In genomic region chr15:99599245-99600070, GRCm38 (mm10) we compare ENCODE assay signal across 15 mouse cellular contexts. TPM values are rescaled to one million over a fixed set of nuclear protein-coding genes. Genes with fewer than 3 reads are reported as not detected.
A peak's percentile ranks its signal among the peaks of the same experiment; 100 is the strongest.
DNase-seq lines count a peak whose midpoint lies in the region; ATAC-seq lines count a peak whose summit lies in the region.
"Had no signal": no experiment of that assay in that cellular context is flagged by ENCODE, and none has a peak within 500 bp of the region (broad histone marks: within the 10 kb centered on the region; RNA-seq: fewer than 3 reads in every experiment).

No protein-coding gene starts in this region.

- H3K27me3 ChIP-seq in forebrain, embryonic 12.5 days, result peaks cover 70% of the 10 kb centered on the region
- peaks cover 4% of the 10 kb centered on the region; the same call in 1 of the 2 replicates for H3K27me3 ChIP-seq in forebrain, embryonic 11.5 days (ENCODE audit: control insufficient read depth, insufficient read depth, low read length)
- H3K27me3 ChIP-seq in hindbrain, embryonic 14.5 days (ENCODE audit: control insufficient read depth, insufficient read depth, low read length), result peaks cover 1% of the 10 kb centered on the region; the same call in 1 of the 2 replicates

- H3K9me3 ChIP-seq in forebrain, embryonic 12.5 days, result no peaks in the 10 kb centered on the region
- H3K9me3 ChIP-seq in forebrain, embryonic 11.5 days (ENCODE audit: control insufficient read depth, low read length), result no peaks in the 10 kb centered on the region
- H3K9me3 ChIP-seq in hindbrain, embryonic 14.5 days (ENCODE audit: control insufficient read depth, low read length), result no peaks in the 10 kb centered on the region
- H3K9me3 ChIP-seq: embryonic facial prominence, embryonic 12.5 days; limb, embryonic 15.5 days had no signal

- H3K36me3 ChIP-seq in forebrain, embryonic 12.5 days (replicated peaks), result no peaks in the 10 kb centered on the region
- no peaks in the 10 kb centered on the region for H3K36me3 ChIP-seq in forebrain, embryonic 11.5 days (ENCODE audit: control insufficient read depth, insufficient read depth, low read length)
- no peaks in the 10 kb centered on the region for H3K36me3 ChIP-seq in hindbrain, embryonic 14.5 days (replicated peaks; ENCODE audit: control insufficient read depth, insufficient read depth)
- H3K36me3 ChIP-seq: embryonic facial prominence, embryonic 12.5 days; limb, embryonic 15.5 days had no signal

- ATAC-seq in forebrain, embryonic 12.5 days (ENCODE audit: low FRiP score), result 0 out of 2 replicates have a peak, but pooled peaks have one; percentile 21
- ATAC-seq in forebrain, embryonic 11.5 days (replicated peaks; ENCODE audit: low FRiP score), result no peak
- ATAC-seq in hindbrain, embryonic 14.5 days (ENCODE audit: low FRiP score), result peak; percentile 57; the same call in 1 of the 2 replicates
- ATAC-seq: lung, postnatal 0 days had no signal

- H3K4me3 ChIP-seq in forebrain, embryonic 12.5 days (replicated peaks), result no peak overlapping the region
- no peak overlapping the region for H3K4me3 ChIP-seq in forebrain, embryonic 11.5 days (ENCODE audit: low read depth, low read length)
- no peak overlapping the region for H3K4me3 ChIP-seq in hindbrain, embryonic 14.5 days (replicated peaks; ENCODE audit: low read length)
- H3K4me3 ChIP-seq: embryonic facial prominence, embryonic 12.5 days; limb, embryonic 15.5 days had no signal

- DNase-seq in forebrain, embryonic 11.5 days (ENCODE audit: low spot score), result no peak
- DNase-seq in right cerebral cortex, postnatal 10 days (ENCODE audit: low spot score in 2 of 2), result peak; percentile 70 to 71
- no peak for DNase-seq in right cerebral cortex, adult 2 months (ENCODE audit: low spot score in 2 of 2)
- no peak for DNase-seq in hindbrain, embryonic 14.5 days (ENCODE audit: low spot score)
- DNase-seq in urinary bladder, postnatal 36 days (ENCODE audit: low spot score in 2 of 2), result no peak
- no peak for DNase-seq in right cerebral cortex, postnatal 4 days
- no peak for DNase-seq in heart, adult 8-10 months (ENCODE audit: low spot score)
- DNase-seq: kidney, postnatal 25 days; thymus, postnatal 36 days had no signal

- no peak overlapping the region for H3K27ac ChIP-seq in forebrain, embryonic 12.5 days
- H3K27ac ChIP-seq in forebrain, embryonic 11.5 days (ENCODE audit: low read depth, low read length), result no peak overlapping the region
- peak overlapping the region; percentile 38; the same call in 1 of the 2 replicates for H3K27ac ChIP-seq in hindbrain, embryonic 14.5 days
- H3K27ac ChIP-seq: embryonic facial prominence, embryonic 12.5 days; limb, embryonic 15.5 days had no signal

- peaks cover 42% of the 10 kb centered on the region for H3K4me1 ChIP-seq in forebrain, embryonic 12.5 days
- H3K4me1 ChIP-seq in forebrain, embryonic 11.5 days (replicated peaks; ENCODE audit: control insufficient read depth, insufficient read depth, low read length), result peaks cover 6% of the 10 kb centered on the region; the same call in 1 of the 2 replicates
- peaks cover 7% of the 10 kb centered on the region for H3K4me1 ChIP-seq in hindbrain, embryonic 14.5 days (replicated peaks; ENCODE audit: control insufficient read depth, insufficient read depth, low read length)

- 58% methylated on average over 17 of the region's 17 CpGs for WGBS in forebrain, embryonic 12.5 days
- 62% methylated on average over 17 of the region's 17 CpGs for WGBS in forebrain, embryonic 11.5 days
- 32% methylated on average over 17 of the region's 17 CpGs for WGBS in hindbrain, embryonic 14.5 days

- no peak overlapping the region for H3K4me2 ChIP-seq in forebrain, embryonic 12.5 days
- no peak overlapping the region for H3K4me2 ChIP-seq in forebrain, embryonic 11.5 days (ENCODE audit: low read depth, low read length, severe bottlenecking)
- H3K4me2 ChIP-seq in hindbrain, embryonic 14.5 days (replicated peaks), result no peak overlapping the region
- H3K4me2 ChIP-seq: embryonic facial prominence, embryonic 12.5 days; limb, embryonic 15.5 days had no signal

- H3K9ac ChIP-seq in forebrain, embryonic 12.5 days, result no peak overlapping the region
- no peak overlapping the region for H3K9ac ChIP-seq in forebrain, embryonic 11.5 days (ENCODE audit: low read length)
- H3K9ac ChIP-seq in hindbrain, embryonic 14.5 days, result no peak overlapping the region
- H3K9ac ChIP-seq: embryonic facial prominence, embryonic 12.5 days; limb, embryonic 15.5 days had no signal

RNA-seq across cellular contexts. Expression of gene Aqp6, which starts 1.7 kb away (rescaled TPM):
- not detected in 2 replicates for polyA plus RNA-seq in forebrain, embryonic 12.5 days (2016; fragmentation: Nextera tagmentation; extraction: Ambion mirVana)
- polyA plus RNA-seq in forebrain, embryonic 11.5 days (2014; fragmentation: Nextera tagmentation; extraction: Ambion mirVana), result not detected in 2 replicates
- polyA plus RNA-seq in hindbrain, embryonic 14.5 days (2014; fragmentation: Nextera tagmentation; extraction: Ambion mirVana), result 0.77 and 1.2 TPM in 2 replicates
- under 1 TPM in 2 of 4 experiments, not detected in 2; 0.17 to 0.41 TPM for total RNA-seq in heart, adult 8-10 months (2022)
- polyA plus RNA-seq: C2C12; intestine, embryonic 14.5 days; limb, embryonic 15.5 days; lung, postnatal 0 days had no signal

RNA-seq across cellular contexts. Expression of gene Aqp5, which starts 8.9 kb away (rescaled TPM):
- 0.22 and 0.69 TPM in 2 replicates for polyA plus RNA-seq in forebrain, embryonic 12.5 days (2016; fragmentation: Nextera tagmentation; extraction: Ambion mirVana)
- 0.17 TPM in 1 of 2 replicates, not detected in the other for polyA plus RNA-seq in forebrain, embryonic 11.5 days (2014; fragmentation: Nextera tagmentation; extraction: Ambion mirVana)
- polyA plus RNA-seq in hindbrain, embryonic 14.5 days (2014; fragmentation: Nextera tagmentation; extraction: Ambion mirVana), result 0.42 and 1.4 TPM in 2 replicates
- total RNA-seq in heart, adult 8-10 months (2022), result under 1 TPM in 3 of 4 experiments, not detected in 1; 0.26 to 0.57 (median 0.37) TPM

RNA-seq across cellular contexts. Expression of gene Aqp2, which starts 20.6 kb away (rescaled TPM):
- not detected in 2 replicates for polyA plus RNA-seq in forebrain, embryonic 12.5 days (2016; fragmentation: Nextera tagmentation; extraction: Ambion mirVana)
- not detected in 2 replicates for polyA plus RNA-seq in forebrain, embryonic 11.5 days (2014; fragmentation: Nextera tagmentation; extraction: Ambion mirVana)
- polyA plus RNA-seq in hindbrain, embryonic 14.5 days (2014; fragmentation: Nextera tagmentation; extraction: Ambion mirVana), result not detected in 2 replicates
- total RNA-seq in heart, adult 8-10 months (2022), result not detected
- polyA plus RNA-seq: embryonic facial prominence, embryonic 12.5 days; intestine, embryonic 14.5 days; limb, embryonic 15.5 days; lung, postnatal 0 days had no signal

RNA-seq across cellular contexts. Expression of gene Racgap1, which starts 52.0 kb away (rescaled TPM):
- polyA plus RNA-seq in forebrain, embryonic 12.5 days (2016; fragmentation: Nextera tagmentation; extraction: Ambion mirVana), result 230 and 251 TPM in 2 replicates
- 201 and 217 TPM in 2 replicates for polyA plus RNA-seq in forebrain, embryonic 11.5 days (2014; fragmentation: Nextera tagmentation; extraction: Ambion mirVana)
- 44.9 and 51.3 TPM in 2 replicates for polyA plus RNA-seq in hindbrain, embryonic 14.5 days (2014; fragmentation: Nextera tagmentation; extraction: Ambion mirVana)
- 1 to 10 TPM in 1 of 4 experiments, under 1 TPM in 3; 0.46 to 1.6 (median 0.99) TPM for total RNA-seq in heart, adult 8-10 months (2022)

Comparison
In these comparisons a context has a peak if more than half of its experiments do, and no peak if none do; other contexts are left out.
1. DNase-seq: peak in right cerebral cortex, postnatal 10 days (2 of 2); none in forebrain, embryonic 11.5 days (single experiment), right cerebral cortex, adult 2 months (0 of 2), hindbrain, embryonic 14.5 days (single experiment), urinary bladder, postnatal 36 days (0 of 2), right cerebral cortex, postnatal 4 days (single experiment) and heart, adult 8-10 months (single experiment).